Mouse (Mus musculus): ENCODE measurements around the gene Lmbrd1. TPM values are rescaled to one million over a fixed set of nuclear protein-coding genes. Genes with fewer than 3 reads are reported as not detected.
"Not testable (repeated sequence)": the region's sequence is repeated elsewhere in the genome, so short reads cannot be mapped to it uniquely, and the experiment has no call there.

Gene Lmbrd1
- 21.8 and 22.6 TPM in 2 replicates for polyA plus RNA-seq (2012; rRNA removed)

GRCm38 (mm10) chr1:24678205-24678917 lies at the start of gene Lmbrd1:
TSS of gene Lmbrd1 (plus strand) at chr1:24678630.
- DNase-seq (ENCODE audit: low read depth), result peak; percentile 57

- DNase-seq (ENCODE audit: low read depth), result no peak
These were observed 44.8 kb upstream of the Lmbrd1 start for GRCm38 (mm10) chr1:24633553-24634132.

- DNase-seq (ENCODE audit: low read depth), result no peak
These were observed 28.3 kb upstream of the Lmbrd1 start for GRCm38 (mm10) chr1:24650100-24650499.

- no peak for DNase-seq (ENCODE audit: low read depth)
These were observed 18.5 kb upstream of the Lmbrd1 start for GRCm38 (mm10) chr1:24659914-24660313.

GRCm38 (mm10) chr1:24660662-24661061 lies 17.8 kb upstream of the Lmbrd1 start:
- DNase-seq (ENCODE audit: low read depth), result not testable (repeated sequence)

DNA sequence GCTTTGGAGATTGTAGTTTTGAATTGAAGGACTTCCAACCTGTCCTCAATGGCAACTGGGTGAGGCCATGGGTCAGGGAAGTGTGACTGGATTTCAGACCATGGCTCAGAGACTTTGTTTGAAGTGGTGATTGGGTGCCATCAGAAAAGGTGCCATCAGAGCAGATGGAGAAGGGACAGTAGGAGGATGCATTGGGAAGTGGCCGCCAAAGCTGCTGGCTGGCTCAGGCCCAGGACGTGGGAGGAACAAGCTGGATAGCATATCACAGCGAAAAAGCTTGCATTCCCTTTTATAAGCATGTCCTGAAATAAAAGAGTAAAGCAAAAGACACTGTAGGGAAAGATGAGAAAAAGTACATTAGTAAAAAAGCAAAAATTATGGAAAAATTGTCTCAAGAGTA lies 16.9 kb upstream of the Lmbrd1 start:
- no peak for DNase-seq (ENCODE audit: low read depth)

GRCm38 (mm10) chr1:24664158-24664557 lies 14.3 kb upstream of the Lmbrd1 start:
- no peak for DNase-seq (ENCODE audit: low read depth)

DNA sequence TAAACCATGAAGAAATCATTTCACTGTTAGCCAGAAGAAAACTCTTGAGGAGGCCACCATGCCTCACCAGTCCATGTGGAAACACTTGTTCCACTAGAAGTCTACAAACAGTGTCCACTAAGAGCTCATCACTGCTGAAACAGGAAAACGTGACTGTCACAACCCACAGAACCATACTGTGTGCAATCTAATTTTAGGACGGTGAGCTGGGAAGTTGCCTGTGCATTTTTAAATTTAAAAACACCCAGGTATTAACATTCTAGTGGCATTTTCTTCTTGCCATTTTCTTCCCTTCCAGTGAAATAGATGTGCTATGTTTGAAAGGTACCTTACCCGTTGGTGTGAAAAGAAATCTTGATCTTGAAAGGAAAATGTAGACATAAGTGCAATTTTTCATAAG lies 5.2 kb upstream of the Lmbrd1 start:
- DNase-seq (ENCODE audit: low read depth), result no peak

GRCm38 (mm10) chr1:24677706-24678105 lies 724 bp upstream of the Lmbrd1 start:
- DNase-seq (ENCODE audit: low read depth), result no peak

GRCm38 (mm10) chr1:24679071-24679470 lies 641 bp downstream of the Lmbrd1 start:
- no peak for DNase-seq (ENCODE audit: low read depth)

DNA sequence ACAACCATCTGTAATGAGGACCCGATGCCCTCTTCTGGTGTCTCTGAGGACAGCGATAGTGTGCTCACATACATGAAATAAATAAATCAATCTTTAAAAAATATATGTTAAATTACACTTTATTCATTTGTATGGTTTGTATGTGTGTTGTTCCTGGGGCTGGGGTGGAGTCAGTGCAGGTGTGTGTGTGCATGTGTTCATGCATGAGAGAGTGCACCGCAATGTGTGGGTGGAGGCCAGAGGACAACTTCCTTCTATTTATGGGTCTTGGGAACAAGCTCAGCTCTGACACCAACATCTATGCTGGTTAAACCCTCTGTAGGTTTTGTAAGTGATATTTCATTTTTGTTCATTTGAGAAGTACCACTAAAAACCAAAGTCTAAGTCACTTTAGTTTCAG lies 2.6 kb downstream of the Lmbrd1 start:
- DNase-seq (ENCODE audit: low read depth), result no peak

DNA sequence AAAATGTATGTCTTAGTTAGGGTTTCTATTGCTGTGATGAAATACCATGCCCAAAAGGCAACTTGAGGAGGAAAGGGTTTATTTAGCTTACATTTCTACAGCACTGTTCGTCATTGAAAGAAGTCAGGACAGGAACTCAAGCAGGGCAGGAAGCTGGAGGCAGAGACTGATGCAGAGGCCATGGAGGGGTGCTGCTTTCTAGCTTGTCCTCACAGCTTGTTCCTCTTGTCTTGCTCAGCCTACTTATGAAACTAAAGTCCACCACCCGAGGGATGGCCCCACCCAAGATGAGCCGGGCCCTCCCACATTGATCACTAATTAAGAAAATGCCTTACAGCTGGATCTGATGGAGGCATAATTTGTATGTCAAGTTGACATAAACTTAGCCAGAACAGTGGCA lies 3.5 kb downstream of the Lmbrd1 start:
- DNase-seq (ENCODE audit: low read depth), result no peak

- DNase-seq (ENCODE audit: low read depth), result no peak
These were observed 5.5 kb downstream of the Lmbrd1 start for GRCm38 (mm10) chr1:24683947-24684346.

GRCm38 (mm10) chr1:24685606-24686005 lies 7.2 kb downstream of the Lmbrd1 start:
- no peak for DNase-seq (ENCODE audit: low read depth)

- no peak for DNase-seq (ENCODE audit: low read depth)
These were observed 8.0 kb downstream of the Lmbrd1 start for GRCm38 (mm10) chr1:24686235-24687021.

GRCm38 (mm10) chr1:24697677-24698076 lies 19.2 kb downstream of the Lmbrd1 start:
- DNase-seq (ENCODE audit: low read depth), result no peak

DNA sequence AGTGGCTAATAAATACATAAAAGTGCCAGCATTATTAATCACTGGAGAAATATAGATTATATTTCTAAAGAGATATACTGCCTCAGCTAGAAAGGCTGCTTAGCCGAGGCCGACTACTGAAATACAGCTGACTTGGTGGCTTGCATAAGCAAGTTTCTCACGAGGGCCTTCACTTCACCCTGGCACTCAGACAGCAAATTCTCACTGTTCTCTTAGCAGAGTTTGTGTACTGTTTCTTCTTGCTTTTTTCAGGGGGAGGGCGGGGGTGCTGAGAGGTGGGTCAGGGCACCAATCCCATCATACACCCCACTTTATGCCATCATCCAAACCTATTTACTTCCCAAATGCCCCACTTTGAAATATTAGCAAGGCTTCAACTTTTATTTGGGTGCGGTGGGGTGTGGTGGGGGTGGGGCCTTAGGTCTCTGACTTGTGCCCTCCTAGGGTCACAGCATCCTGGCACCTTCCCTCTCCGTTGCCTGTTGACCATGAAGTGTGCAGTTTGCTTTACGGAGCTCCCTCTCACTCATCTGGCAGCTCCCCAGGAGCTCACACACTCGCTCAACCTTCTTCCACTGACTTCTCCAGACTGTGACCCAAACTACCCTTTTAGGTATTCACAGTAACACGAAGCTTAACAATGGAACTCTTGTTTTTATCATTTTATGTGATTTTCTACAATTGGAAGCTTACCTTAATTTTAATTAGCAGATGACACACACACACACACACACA lies 19.9 kb downstream of the Lmbrd1 start:
- no peak for DNase-seq (ENCODE audit: low read depth)

DNA sequence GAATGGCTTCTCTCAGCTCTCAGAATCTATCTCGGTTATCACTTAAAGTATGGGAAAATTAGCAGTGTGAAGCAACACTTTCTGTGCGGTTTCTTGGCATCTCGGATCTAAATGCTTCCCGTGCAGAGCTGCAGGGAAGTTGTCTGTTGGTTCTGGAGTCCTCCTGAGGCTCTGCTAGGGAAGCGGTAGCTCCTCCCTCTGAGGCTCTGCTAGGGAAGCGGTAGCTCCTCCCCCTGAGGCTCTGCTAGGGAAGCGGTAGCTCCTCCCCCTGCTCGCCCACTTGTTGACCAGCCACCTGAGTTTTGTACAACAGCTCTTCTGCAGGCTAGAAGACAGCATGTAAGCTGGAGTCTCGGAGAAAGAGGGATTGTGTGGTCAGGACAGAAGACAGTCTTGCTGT lies 20.9 kb downstream of the Lmbrd1 start:
- DNase-seq (ENCODE audit: low read depth), result no peak

GRCm38 (mm10) chr1:24700241-24700640 lies 21.8 kb downstream of the Lmbrd1 start:
- DNase-seq (ENCODE audit: low read depth), result no peak

DNA sequence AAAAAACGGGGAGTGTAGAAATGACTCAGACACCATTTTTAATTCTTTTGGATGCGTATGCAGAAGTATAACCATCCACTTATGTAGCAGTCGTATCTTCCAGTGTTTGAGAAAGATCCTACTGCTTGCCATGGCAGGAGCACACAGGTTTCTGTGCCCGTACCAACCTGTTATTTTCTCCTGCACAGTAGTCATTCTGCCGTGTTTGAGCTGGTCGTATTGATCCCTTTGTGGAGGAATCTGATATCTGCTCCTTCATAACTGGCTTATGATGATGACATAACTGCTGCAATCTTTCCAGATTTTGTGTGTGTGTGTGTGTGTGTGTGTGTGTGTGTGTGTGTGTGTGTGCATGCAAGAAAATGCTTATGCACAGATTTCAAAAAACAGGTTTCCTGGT lies 25.4 kb downstream of the Lmbrd1 start:
- DNase-seq (ENCODE audit: low read depth), result no peak

DNA sequence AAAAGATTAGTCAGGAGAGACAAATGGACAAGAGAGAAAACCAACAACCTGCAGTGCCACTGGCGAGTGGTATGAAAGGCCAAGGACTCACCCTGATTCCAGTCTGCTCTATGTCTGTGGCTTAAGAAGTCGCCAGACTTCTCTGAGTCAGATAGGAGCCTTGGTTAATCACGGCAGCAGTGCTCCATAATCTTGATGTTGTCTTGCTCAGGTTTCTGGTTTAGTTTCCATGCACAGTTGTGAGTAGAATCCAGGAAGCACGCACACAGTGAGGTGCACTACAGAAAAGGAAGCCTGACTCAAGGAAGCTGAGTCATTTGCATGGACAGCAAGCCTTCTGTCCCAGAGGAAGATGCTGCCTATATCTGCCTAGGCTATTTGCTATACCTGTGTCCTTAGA lies 37.9 kb downstream of the Lmbrd1 start:
- DNase-seq (ENCODE audit: low read depth), result no peak

GRCm38 (mm10) chr1:24719621-24720020 lies 41.2 kb downstream of the Lmbrd1 start:
- DNase-seq (ENCODE audit: low read depth), result no peak

Data from gonadal fat pad, adult 2 months (tissue).